Mouse (Mus musculus): ENCODE measurements around the gene Cdh1. TPM values are rescaled to one million over a fixed set of nuclear protein-coding genes. Genes with fewer than 3 reads are reported as not detected.
A peak's percentile ranks its signal among the peaks of the same experiment; 100 is the strongest.

Cdh1 gene
- total RNA-seq, 1 experiment from 2014 or later = 0.60 TPM

DNA sequence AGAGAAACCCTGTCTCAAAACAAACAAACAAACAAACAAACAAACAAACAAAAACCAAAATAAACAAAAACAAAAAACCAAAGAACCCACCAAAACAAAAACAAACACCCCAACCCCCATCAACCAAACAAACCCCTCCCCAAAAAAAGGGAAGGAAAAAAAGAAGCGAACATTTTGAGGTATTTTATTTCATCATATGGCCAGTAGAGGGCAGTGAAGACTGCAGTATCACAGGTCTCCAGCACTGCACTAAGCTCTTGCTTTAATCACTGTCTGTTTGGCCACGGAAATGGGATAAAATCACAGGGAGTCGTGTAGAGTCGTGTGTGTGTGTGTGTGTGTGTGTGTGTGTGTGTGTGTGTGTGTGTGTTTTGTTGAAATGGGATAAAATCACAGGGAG, 84.3 kb downstream of the Cdh1 start:
- peak; percentile 33 to 46; a peak in 2 of 4 replicates for ATAC-seq (replicated peaks in 1 of 2; ENCODE audit: insufficient read depth in 1 of 2, low FRiP score in 2 of 2, low TSS enrichment in 1 of 2, low read depth in 1 of 2, poor library complexity in 2 of 2, severe bottlenecking in 2 of 2)

DNA sequence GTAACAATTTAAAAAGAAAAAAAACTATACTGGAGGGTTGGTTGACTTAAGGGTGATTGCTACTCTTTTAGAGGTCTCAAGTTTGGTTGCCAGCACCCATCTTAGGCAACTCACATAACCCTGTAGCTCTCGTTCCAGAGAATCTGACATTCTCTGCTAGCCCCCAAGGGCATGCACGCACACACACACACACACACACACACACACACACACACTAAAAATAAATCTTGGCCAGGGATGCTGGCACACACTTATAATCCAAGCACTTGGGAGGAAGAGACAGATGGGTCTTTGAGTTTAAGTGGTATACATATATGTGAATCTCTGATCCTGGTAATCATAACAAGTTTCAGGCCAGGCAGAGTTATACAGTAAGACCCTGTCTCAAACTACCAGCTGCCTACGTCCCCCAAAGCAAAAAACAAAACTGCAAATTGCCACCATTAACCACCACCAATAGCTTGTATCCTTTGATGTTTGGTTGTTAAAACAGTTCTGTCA, 94.6 kb downstream of the Cdh1 start:
- no peak for ATAC-seq (replicated peaks in 1 of 2; ENCODE audit: insufficient read depth in 1 of 2, low FRiP score in 2 of 2, low TSS enrichment in 1 of 2, low read depth in 1 of 2, poor library complexity in 2 of 2, severe bottlenecking in 2 of 2)

DNA sequence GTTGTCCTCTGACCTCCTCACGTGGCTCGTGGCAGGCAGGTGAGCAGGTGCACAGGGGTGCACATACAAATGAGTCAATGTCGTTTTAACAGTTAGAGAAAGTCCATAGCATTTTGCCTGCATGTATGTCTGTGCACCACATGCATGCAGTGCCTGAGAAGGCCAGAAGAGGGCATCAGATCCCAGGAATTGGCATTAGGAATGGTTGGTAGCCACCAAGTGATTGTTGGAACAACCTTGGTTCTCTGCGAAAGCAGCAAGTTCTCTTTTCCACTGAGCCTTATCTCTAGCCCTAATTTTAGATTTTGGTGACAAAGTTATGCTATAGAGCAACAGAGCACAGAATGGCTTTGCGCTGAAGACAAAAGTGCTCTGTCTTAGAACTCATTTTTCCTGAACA, 96.4 kb downstream of the Cdh1 start:
- 0 out of 4 replicates have a peak, but pooled peaks of 1 of the 2 experiments have one; percentile 34 for ATAC-seq (replicated peaks in 1 of 2; ENCODE audit: insufficient read depth in 1 of 2, low FRiP score in 2 of 2, low TSS enrichment in 1 of 2, low read depth in 1 of 2, poor library complexity in 2 of 2, severe bottlenecking in 2 of 2)

DNA sequence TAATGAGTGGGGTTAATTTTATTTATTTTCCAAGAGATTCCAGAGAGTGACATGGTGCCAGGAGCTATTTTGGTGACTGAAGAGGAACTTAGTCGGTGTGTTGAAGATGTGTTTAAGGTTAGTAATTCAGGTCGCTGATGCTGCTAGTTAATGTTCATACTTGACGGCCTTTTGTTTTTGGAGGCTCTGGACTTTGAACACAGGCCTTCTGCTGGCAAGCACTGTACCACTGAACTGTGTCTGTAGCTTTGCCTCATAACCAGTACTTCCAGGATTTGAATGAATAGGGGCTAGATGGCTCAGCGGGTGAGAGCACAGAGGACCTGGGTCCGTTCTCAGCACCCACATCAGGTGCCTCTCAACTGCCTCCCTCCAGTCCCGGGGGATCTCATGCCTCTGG, 97.0 kb downstream of the Cdh1 start:
- no peak for ATAC-seq (replicated peaks in 1 of 2; ENCODE audit: insufficient read depth in 1 of 2, low FRiP score in 2 of 2, low TSS enrichment in 1 of 2, low read depth in 1 of 2, poor library complexity in 2 of 2, severe bottlenecking in 2 of 2)

DNA sequence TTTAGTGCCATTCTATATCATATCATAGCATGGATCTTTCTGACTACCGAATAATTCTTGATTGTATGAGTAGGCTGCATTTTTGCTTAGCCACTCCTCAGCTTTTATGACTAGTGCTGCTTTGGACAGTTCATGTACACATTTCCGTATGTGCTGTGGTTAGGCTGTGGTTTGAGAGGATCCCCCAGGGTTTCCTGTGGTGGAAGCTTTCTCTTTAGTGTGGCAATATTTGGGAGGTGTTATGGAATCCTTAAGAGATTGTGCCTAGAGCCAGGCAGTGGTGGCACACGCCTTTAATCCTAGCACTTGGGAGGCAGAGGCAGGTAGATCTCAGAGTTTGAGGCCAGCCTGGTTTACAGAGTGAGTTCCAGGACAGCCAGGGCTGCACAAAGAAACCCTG, 98.2 kb downstream of the Cdh1 start:
- peak; percentile 72 to 86 for ATAC-seq (replicated peaks in 1 of 2; ENCODE audit: insufficient read depth in 1 of 2, low FRiP score in 2 of 2, low TSS enrichment in 1 of 2, low read depth in 1 of 2, poor library complexity in 2 of 2, severe bottlenecking in 2 of 2)

DNA sequence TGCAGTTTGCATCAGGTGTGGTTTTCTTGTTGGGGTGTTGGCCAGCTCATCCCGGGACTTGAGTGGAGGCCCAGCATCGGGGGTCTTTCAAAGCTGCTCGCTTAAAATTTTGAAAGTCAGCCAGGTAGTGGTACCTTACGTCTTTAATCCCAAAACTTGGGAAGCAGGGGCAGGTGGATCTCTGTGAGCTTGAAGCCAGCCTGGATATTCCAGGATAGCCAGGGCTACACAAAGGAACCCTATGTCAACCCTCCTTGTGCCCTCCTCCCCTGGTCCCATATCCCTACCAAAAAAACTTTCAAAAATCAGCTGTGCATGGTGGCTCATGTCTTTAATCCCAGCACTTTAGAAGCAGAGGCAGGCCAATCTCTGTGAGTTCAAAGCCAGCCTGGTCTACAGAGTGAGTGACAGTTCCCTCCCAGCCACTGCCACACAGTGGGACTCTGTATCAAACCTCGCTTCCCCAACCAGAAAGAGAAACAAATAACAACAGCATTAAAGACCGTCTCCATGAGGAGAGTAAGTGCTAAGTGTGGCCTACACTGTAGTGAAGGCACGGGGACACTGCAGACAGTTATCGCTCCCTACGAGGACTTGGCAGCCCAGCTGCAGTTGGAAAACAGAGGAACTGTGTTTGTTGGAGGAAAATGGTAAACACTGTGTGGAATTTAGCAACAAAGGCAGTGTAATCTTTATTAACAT, 101.2 kb downstream of the Cdh1 start:
- ATAC-seq (replicated peaks in 1 of 2; ENCODE audit: insufficient read depth in 1 of 2, low FRiP score in 2 of 2, low TSS enrichment in 1 of 2, low read depth in 1 of 2, poor library complexity in 2 of 2, severe bottlenecking in 2 of 2) = no peak

DNA sequence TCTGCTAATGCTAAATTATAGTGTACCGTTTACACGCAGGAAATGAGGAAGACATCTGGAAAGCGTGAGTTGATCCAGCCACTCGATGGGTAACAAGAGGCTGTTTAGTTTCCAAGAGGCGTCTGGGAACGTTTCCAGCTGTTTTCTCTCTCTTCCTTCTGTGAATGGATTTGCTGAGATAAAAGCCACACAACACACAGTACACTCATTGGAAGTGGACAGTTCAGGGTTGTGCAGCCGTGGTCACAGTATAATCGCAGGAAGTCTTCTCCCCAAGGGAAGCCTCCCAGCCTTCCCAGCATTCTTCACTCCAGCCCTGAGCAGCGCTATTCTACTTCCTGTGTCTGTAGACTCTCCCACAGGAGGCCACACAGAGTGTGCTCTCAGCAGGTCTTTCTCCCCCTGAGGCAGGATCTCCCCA, 101.8 kb downstream of the Cdh1 start:
- no peak for ATAC-seq (replicated peaks in 1 of 2; ENCODE audit: insufficient read depth in 1 of 2, low FRiP score in 2 of 2, low TSS enrichment in 1 of 2, low read depth in 1 of 2, poor library complexity in 2 of 2, severe bottlenecking in 2 of 2)

DNA sequence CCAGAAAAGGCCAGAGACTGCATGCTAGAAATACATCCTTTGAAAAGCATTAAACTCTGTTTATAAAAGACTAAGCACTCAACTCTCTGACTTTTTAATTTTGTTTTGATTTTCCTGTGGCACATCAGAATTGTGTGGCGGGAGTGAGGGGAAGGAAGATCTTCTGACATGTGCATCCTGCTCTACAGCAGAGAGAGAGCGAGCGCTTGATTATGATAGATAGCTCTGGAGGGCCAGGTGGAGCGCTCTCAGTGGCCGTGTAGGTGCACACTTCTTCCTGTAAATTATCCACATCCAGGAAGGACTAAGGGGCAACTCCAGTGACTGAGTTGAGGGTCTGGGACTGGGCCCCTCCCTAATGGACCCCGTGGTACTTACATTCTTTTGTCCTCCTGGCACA, 103.0 kb downstream of the Cdh1 start:
- ATAC-seq (replicated peaks in 1 of 2; ENCODE audit: insufficient read depth in 1 of 2, low FRiP score in 2 of 2, low TSS enrichment in 1 of 2, low read depth in 1 of 2, poor library complexity in 2 of 2, severe bottlenecking in 2 of 2) = no peak

DNA sequence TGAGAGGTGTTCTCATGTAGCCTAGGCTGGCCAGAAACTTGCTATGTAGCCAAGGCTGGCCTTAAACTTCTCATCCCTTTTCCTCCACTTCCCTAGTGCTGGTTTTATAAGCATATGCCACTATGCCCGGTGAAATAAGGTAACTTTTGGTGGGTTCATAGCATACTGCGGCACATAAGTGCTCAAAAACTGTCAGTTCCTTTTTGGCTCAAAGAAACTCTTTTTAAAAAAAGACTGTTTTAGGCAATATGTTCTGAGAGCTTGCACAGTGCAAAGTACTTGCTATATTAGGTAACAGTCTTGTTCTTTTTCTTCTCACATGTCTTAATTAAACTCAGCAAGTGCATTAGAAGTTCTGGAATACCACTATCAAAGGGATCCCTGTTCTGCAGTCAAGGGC, 106.9 kb downstream of the Cdh1 start:
- ATAC-seq (replicated peaks in 1 of 2; ENCODE audit: insufficient read depth in 1 of 2, low FRiP score in 2 of 2, low TSS enrichment in 1 of 2, low read depth in 1 of 2, poor library complexity in 2 of 2, severe bottlenecking in 2 of 2) = no peak

DNA sequence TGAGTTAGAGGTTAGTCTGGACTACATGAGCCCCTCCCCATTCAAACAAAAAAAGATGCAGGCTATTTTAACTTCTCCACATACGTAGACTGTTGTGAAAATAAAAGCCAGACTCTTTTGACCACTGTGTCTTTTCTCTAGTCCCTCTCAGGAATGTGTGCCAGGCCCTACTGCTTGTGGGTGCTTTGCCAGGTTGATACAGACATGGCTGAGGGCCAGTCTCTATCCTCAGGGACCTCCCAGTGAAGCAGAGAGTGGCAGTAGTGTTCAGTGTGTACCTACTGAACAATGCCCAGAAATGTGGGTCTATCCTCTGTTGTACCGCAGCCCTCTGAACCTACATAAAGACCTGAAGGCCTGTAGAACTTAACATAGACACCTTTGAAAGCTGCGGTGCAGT, 109.3 kb downstream of the Cdh1 start:
- no peak for ATAC-seq (replicated peaks in 1 of 2; ENCODE audit: insufficient read depth in 1 of 2, low FRiP score in 2 of 2, low TSS enrichment in 1 of 2, low read depth in 1 of 2, poor library complexity in 2 of 2, severe bottlenecking in 2 of 2)

DNA sequence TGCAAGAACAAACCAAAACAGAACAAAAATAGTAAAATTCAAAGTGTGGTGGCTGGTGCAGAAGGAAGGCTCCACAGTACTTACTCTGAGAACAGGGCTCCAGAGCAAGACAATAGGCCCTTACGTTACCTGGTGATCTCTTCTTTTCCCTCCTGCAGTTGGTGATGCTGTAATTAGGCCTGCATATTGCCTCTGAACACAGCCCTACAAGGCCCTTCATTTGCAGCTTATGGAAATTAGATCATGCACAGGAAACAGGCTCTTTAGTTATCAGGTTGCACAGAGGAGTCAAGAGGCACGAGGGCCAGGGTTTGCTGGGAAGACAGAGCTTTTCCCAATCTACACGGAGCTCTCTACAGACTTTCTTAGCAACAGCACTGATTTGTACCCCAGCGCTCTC, 111.1 kb downstream of the Cdh1 start:
- ATAC-seq (replicated peaks in 1 of 2; ENCODE audit: insufficient read depth in 1 of 2, low FRiP score in 2 of 2, low TSS enrichment in 1 of 2, low read depth in 1 of 2, poor library complexity in 2 of 2, severe bottlenecking in 2 of 2) = no peak

DNA sequence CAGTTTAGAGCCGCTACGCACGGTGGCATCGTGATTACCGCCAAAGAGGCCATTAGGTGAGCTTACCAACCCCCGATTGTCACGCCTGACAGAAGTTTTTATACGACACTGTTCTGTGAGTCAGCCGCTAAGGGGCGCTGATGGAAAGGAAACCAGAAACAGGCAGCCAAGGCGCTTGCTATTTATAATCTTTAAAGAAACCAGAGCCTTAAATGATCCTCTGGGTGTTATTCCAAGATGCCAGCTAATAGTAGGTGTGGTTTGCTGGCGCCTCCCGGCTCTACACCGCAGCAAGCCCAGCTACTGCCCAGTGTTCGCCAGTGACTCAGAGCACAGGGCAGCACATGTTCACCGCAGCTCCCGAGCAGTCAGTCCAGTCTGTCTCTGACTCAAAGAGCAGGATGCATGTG, 114.9 kb downstream of the Cdh1 start:
- ATAC-seq (replicated peaks in 1 of 2; ENCODE audit: insufficient read depth in 1 of 2, low FRiP score in 2 of 2, low TSS enrichment in 1 of 2, low read depth in 1 of 2, poor library complexity in 2 of 2, severe bottlenecking in 2 of 2) = peak; percentile 68 to 84

Other genes with a start within 250 kb of the Cdh1 start
- gene Zfp90, start 188.0 kb upstream of the Cdh1 start, total RNA-seq (2017) = 16.1 and 18.6 TPM in 2 replicates
- gene 6030452D12Rik, start 102.8 kb upstream of the Cdh1 start, total RNA-seq (2017) = not detected in 2 replicates
- not detected in 2 replicates for gene Cdh3, start 92.5 kb upstream of the Cdh1 start, total RNA-seq (2017)
- 11.4 and 20.0 TPM in 2 replicates for gene Gm10073, start 29.9 kb upstream of the Cdh1 start, total RNA-seq (2017)
- 5.4 and 6.2 TPM in 2 replicates for gene Tango6, start 79.7 kb downstream of the Cdh1 start, total RNA-seq (2017)

Data from hematopoietic stem cell, adult 5-6 weeks (primary cell).